Mouse (Mus musculus): ENCODE data around the gene Mei1.

DNA sequence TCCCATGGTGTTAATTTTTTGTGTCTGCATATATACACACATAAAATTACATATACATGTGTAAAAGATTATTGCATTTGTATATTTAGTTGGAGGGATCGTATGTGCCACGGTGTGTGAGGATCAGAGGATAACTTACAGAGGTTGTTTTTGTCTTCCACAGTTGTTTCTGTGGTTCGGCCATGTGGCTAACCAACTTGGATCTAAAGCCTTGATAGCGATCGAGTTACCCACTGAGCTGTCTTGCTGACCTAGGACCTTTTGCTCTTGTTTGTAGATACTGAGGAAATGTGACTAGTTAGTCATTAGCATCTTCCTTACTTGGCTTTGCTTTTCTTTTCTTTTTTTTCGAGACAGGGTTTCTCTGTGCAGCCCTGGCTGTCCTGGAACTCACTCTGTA is 86.5 kb downstream of the Mei1 start:
- TF ChIP-seq CTCF (IDR thresholded peaks at IDR 0.05; ENCODE audit: control insufficient read depth, insufficient read depth, low read length) = no peak
- no peak for TF ChIP-seq POLR2A (IDR thresholded peaks at IDR 0.05; ENCODE audit: borderline replicate concordance, control insufficient read depth, low read depth, low read length)

Data from bone marrow, adult 2 months (tissue).